Mouse (Mus musculus) lung, embryonic 14.5 days (tissue): ENCODE results near the gene Gm49354. TPM values are rescaled to one million over a fixed set of nuclear protein-coding genes. Genes with fewer than 3 reads are reported as not detected.

Source experiments
- ATAC-seq: fragments of 200-750 bp; cut with Nextera tagmentation; 2 replicates; pipeline ENCODE4 v1.8.0; 2017; ENCODE audit warnings: mild to moderate bottlenecking, moderate TSS enrichment, moderate library complexity; ENCODE audit not compliant: insufficient read depth
- DNase-seq: peaks from one replicate; pipeline ENCODE4 v3.0.0-alpha.2; 2015
- H3K27ac ChIP-seq: fragments of 300-500 bp; sonication (generic); 2 replicates; pipeline ENCODE4 v1.5.1; 2014; ENCODE audit warnings: low read depth, mild to moderate bottlenecking, moderate library complexity
- H3K27me3 ChIP-seq: fragments of 300-500 bp; sonication (generic); 2 replicates; pipeline ENCODE4 v1.6.1; 2014; ENCODE audit warnings: low read length, control low read depth; ENCODE audit not compliant: insufficient read depth
- H3K36me3 ChIP-seq: fragments of 300-500 bp; sonication (generic); 2 replicates; pipeline ENCODE4 v1.6.1; 2014; ENCODE audit warnings: control low read depth; ENCODE audit not compliant: insufficient read depth
- H3K4me1 ChIP-seq: fragments of 300-500 bp; sonication (generic); 2 replicates; pipeline ENCODE4 v1.6.1; 2014; ENCODE audit warnings: antibody characterized with exemption, control low read depth; ENCODE audit not compliant: insufficient read depth
- H3K4me2 ChIP-seq: fragments of 300-500 bp; sonication (generic); 2 replicates; pipeline ENCODE4 v1.6.1; 2014; ENCODE audit warnings: mild to moderate bottlenecking
- H3K4me3 ChIP-seq: fragments of 300-500 bp; sonication (generic); 2 replicates; pipeline ENCODE4 v1.5.1; 2014; ENCODE audit warnings: low read depth, low read length
- H3K9ac ChIP-seq: fragments of 300-500 bp; sonication (generic); 2 replicates; pipeline ENCODE4 v1.6.1; 2014
- H3K9me3 ChIP-seq: fragments of 300-500 bp; sonication (generic); 2 replicates; pipeline ENCODE4 v1.6.1; 2016; ENCODE audit warnings: low read depth, low read length, control low read depth
- CTCF ChIP-seq: IDR thresholded peaks from 2 replicates; pipeline ENCODE4 v1.5.1; 2016; ENCODE audit warnings: antibody characterized with exemption, low read depth
- WGBS: fragments of 180-500 bp; shearing (Covaris S2); extraction: QIAGEN DNeasy Blood & Tissue Kit; methylation state at CpG from one replicate; pipeline ENCODE4 v1.1.7; 2014; 5-methylcytosine and 5-hydroxymethylcytosine counted together
- polyA plus RNA-seq: library from polyadenylated mRNA; unstranded; fragments of >200 nt; fragmentation: Nextera tagmentation; extraction: Ambion mirVana; gene quantifications from 2 replicates; pipeline ENCODE4 v1.2.1, GENCODE M21; 2014

Gene Gm49354
- polyA plus RNA-seq, 1 experiment from 2014 or later, result not detected

- H3K9ac ChIP-seq, result peak overlapping the region; percentile 78
- H3K27me3 ChIP-seq, result no peaks in the 10 kb centered on the region
- no peaks in the 10 kb centered on the region for H3K9me3 ChIP-seq
- 22% methylated on average over 13 of the region's 13 CpGs for WGBS
- peaks cover 24% of the 10 kb centered on the region for H3K36me3 ChIP-seq
- peaks cover 18% of the 10 kb centered on the region for H3K4me1 ChIP-seq
- H3K4me2 ChIP-seq, result peak overlapping the region; percentile 84
- ATAC-seq, result no peak
- no peak for TF ChIP-seq CTCF
- H3K27ac ChIP-seq, result peak overlapping the region; percentile 12; the same call in 1 of the 2 replicates
- H3K4me3 ChIP-seq, result peak overlapping the region; percentile 79
- peak; percentile 23 for DNase-seq
These were observed 13.5 kb downstream of the Gm49354 start for GRCm38 (mm10) chr13:59768531-59768930.

GRCm38 (mm10) chr13:59766786-59767515 is 15.1 kb downstream of the Gm49354 start:
- DNase-seq, result peak; percentile 59
- Histone ChIP-seq H3K9ac (peak overlapping the region; percentile 17), H3K27me3 (no peaks in the 10 kb centered on the region), H3K4me1 (peaks cover 18% of the 10 kb centered on the region), H3K27ac (peak overlapping the region; percentile 80), H3K4me3 (0 out of 2 replicates have a peak overlapping the region, but pooled peaks have one; percentile 2), H3K36me3 (peaks cover 16% of the 10 kb centered on the region), H3K4me2 (peak overlapping the region; percentile 84), H3K9me3 (no peaks in the 10 kb centered on the region)
- no peak for ATAC-seq
- no peak for TF ChIP-seq CTCF
- 54% methylated on average over 11 of the region's 11 CpGs for WGBS

- Histone ChIP-seq H3K36me3 (peaks cover 45% of the 10 kb centered on the region), H3K4me3 (no peak overlapping the region), H3K4me2 (no peak overlapping the region), H3K27me3 (no peaks in the 10 kb centered on the region), H3K4me1 (peaks cover 8% of the 10 kb centered on the region), H3K9me3 (no peaks in the 10 kb centered on the region), H3K27ac (no peak overlapping the region), H3K9ac (no peak overlapping the region)
- WGBS, result 85% methylated on average over 7 of the region's 7 CpGs
- ATAC-seq (no peak), DNase-seq (no peak)
- TF ChIP-seq CTCF, result no peak
These were observed 19.3 kb downstream of the Gm49354 start for GRCm38 (mm10) chr13:59762791-59763190.

DNA sequence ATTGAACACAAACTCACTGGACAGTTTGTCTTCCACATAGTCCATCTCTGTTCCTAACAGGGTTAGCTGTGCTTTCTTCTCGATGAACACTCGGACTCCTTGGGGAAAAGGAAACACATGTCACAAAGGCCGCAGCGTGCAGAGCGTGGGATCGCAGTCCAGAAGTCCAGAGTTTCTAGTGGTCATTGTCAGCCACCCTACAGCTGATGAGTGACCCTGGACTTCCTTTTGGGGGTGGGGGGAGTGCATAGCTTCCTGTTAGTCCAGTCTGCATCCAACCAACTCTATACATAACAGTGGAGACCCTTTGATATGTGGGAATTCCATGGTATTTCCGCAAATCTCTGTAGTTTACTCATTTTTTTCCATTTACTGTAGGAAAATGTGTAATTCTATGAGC is 25.1 kb downstream of the Gm49354 start:
- H3K27me3 ChIP-seq, result no peaks in the 10 kb centered on the region
- no peak for DNase-seq
- WGBS, result 83% methylated on average over 7 of the region's 7 CpGs
- peaks cover 52% of the 10 kb centered on the region for H3K36me3 ChIP-seq
- H3K4me1 ChIP-seq, result no peaks in the 10 kb centered on the region
- H3K9ac ChIP-seq, result no peak overlapping the region
- TF ChIP-seq CTCF, result no peak
- H3K4me2 ChIP-seq, result no peak overlapping the region
- no peak for ATAC-seq
- no peak overlapping the region for H3K27ac ChIP-seq
- no peaks in the 10 kb centered on the region for H3K9me3 ChIP-seq
- no peak overlapping the region for H3K4me3 ChIP-seq

DNA sequence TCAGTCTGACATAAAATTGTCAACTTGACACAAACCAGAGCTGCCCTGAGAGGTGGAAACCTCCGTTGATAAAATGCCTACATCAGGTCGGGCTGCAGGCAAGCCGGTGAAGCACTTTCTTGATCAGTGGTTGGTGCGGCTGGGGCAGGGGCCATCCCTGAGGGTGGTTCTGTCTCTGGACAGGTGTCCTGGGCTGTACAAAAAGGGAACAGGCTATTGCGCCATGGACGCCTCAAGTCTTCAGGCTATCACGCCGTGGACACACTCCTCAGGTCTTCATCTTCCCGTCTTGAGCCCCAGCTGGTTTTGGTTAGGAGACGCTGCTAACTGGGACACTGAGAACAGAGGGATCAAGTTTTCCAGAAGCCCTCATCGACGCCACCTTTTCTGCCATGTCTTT is 31.7 kb downstream of the Gm49354 start:
- Histone ChIP-seq H3K4me1 (no peaks in the 10 kb centered on the region), H3K9me3 (no peaks in the 10 kb centered on the region), H3K4me3 (no peak overlapping the region), H3K36me3 (peaks cover 10% of the 10 kb centered on the region), H3K27me3 (no peaks in the 10 kb centered on the region), H3K27ac (no peak overlapping the region), H3K9ac (no peak overlapping the region), H3K4me2 (no peak overlapping the region)
- ATAC-seq (no peak), DNase-seq (no peak)
- WGBS, result 70% methylated on average over 12 of the region's 12 CpGs
- TF ChIP-seq CTCF, result no peak

- WGBS, result 79% methylated on average over 9 of the region's 9 CpGs
- ATAC-seq (no peak), DNase-seq (no peak)
- Histone ChIP-seq H3K4me3 (no peak within 1 kb of the TSS), H3K27ac (no peak within 1 kb of the TSS), H3K36me3 (no peaks in the 10 kb centered on the region), H3K4me1 (no peaks in the 10 kb centered on the region), H3K27me3 (no peaks in the 10 kb centered on the region), H3K9ac (no peak within 1 kb of the TSS), H3K9me3 (no peaks in the 10 kb centered on the region), H3K4me2 (no peak within 1 kb of the TSS)
- TF ChIP-seq CTCF, result no peak
These were observed 35.3 kb downstream of the Gm49354 start, which contains the start of gene 1700014D04Rik for GRCm38 (mm10) chr13:59746711-59747110. TSS of gene 1700014D04Rik (minus strand) at chr13:59746752.

- H3K36me3 ChIP-seq, result no peaks in the 10 kb centered on the region
- no peak overlapping the region for H3K9ac ChIP-seq
- no peaks in the 10 kb centered on the region for H3K9me3 ChIP-seq
- H3K4me2 ChIP-seq, result no peak overlapping the region
- 62% methylated on average over 6 of the region's 6 CpGs for WGBS
- no peak overlapping the region for H3K27ac ChIP-seq
- no peak overlapping the region for H3K4me3 ChIP-seq
- H3K27me3 ChIP-seq, result no peaks in the 10 kb centered on the region
- ATAC-seq (no peak), DNase-seq (peak; percentile 61)
- no peaks in the 10 kb centered on the region for H3K4me1 ChIP-seq
- TF ChIP-seq CTCF, result no peak
These were observed 35.9 kb downstream of the Gm49354 start for GRCm38 (mm10) chr13:59746164-59746563.
